Mouse (Mus musculus): ENCODE results near the gene Mmrn2. TPM values are rescaled to one million over a fixed set of nuclear protein-coding genes. Genes with fewer than 3 reads are reported as not detected.

Mmrn2 gene
- polyA plus RNA-seq, 1 experiment = 1.7 TPM

- Histone ChIP-seq H3K4me3 (ENCODE audit: low read depth, low read length) (no peak overlapping the region), H3K4me1 (ENCODE audit: control insufficient read depth, insufficient read depth, low read length) (peaks cover 20% of the 10 kb centered on the region), H3K9ac (ENCODE audit: low read depth, poor library complexity, severe bottlenecking) (no peak overlapping the region), H3K9me3 (replicated peaks; ENCODE audit: control insufficient read depth, insufficient read depth, low read length, poor library complexity, severe bottlenecking) (no peaks in the 10 kb centered on the region), H3K36me3 (ENCODE audit: control insufficient read depth, insufficient read depth, low read length, poor library complexity, severe bottlenecking) (no peaks in the 10 kb centered on the region), H3K27me3 (ENCODE audit: control insufficient read depth, insufficient read depth, low read length, poor library complexity, severe bottlenecking) (no peaks in the 10 kb centered on the region), H3K27ac (ENCODE audit: insufficient read depth, low read length) (no peak overlapping the region)
- no peak for TF ChIP-seq EP300 (IDR thresholded peaks at IDR 0.05; ENCODE audit: insufficient read depth, low read depth, low read length)
- TF ChIP-seq CTCF (IDR thresholded peaks at IDR 0.05; ENCODE audit: low read depth, low read length) = no peak
- no peak for TF ChIP-seq POLR2A (IDR thresholded peaks at IDR 0.05; ENCODE audit: insufficient read depth, low read length)
These were observed 1.9 kb downstream of the Mmrn2 start for GRCm38 (mm10) chr14:34377121-34377520.

- H3K4me3 ChIP-seq (ENCODE audit: low read depth, low read length) = peak overlapping the region; percentile 47
- peaks cover 18% of the 10 kb centered on the region for H3K4me1 ChIP-seq (ENCODE audit: control insufficient read depth, insufficient read depth, low read length)
- peaks cover 14% of the 10 kb centered on the region for H3K9me3 ChIP-seq (replicated peaks; ENCODE audit: control insufficient read depth, insufficient read depth, low read length, poor library complexity, severe bottlenecking)
- peak overlapping the region; percentile 22 for H3K9ac ChIP-seq (ENCODE audit: low read depth, poor library complexity, severe bottlenecking)
- H3K27me3 ChIP-seq (ENCODE audit: control insufficient read depth, insufficient read depth, low read length, poor library complexity, severe bottlenecking) = no peaks in the 10 kb centered on the region
- TF ChIP-seq POLR2A (IDR thresholded peaks at IDR 0.05; ENCODE audit: insufficient read depth, low read length) (no peak), CTCF (IDR thresholded peaks at IDR 0.05; ENCODE audit: low read depth, low read length) (no peak), EP300 (IDR thresholded peaks at IDR 0.05; ENCODE audit: insufficient read depth, low read depth, low read length) (no peak)
- H3K36me3 ChIP-seq (ENCODE audit: control insufficient read depth, insufficient read depth, low read length, poor library complexity, severe bottlenecking) = no peaks in the 10 kb centered on the region; the same call in 1 of the 2 replicates
- peak overlapping the region; percentile 92 for H3K27ac ChIP-seq (ENCODE audit: insufficient read depth, low read length)
These were observed 3.5 kb downstream of the Mmrn2 start for GRCm38 (mm10) chr14:34378560-34379331.

GRCm38 (mm10) chr14:34382921-34383704 lies 7.8 kb downstream of the Mmrn2 start:
- no peaks in the 10 kb centered on the region for H3K4me1 ChIP-seq (ENCODE audit: control insufficient read depth, insufficient read depth, low read length)
- no peak overlapping the region for H3K4me3 ChIP-seq (ENCODE audit: low read depth, low read length)
- TF ChIP-seq POLR2A (IDR thresholded peaks at IDR 0.05; ENCODE audit: insufficient read depth, low read length) = no peak
- H3K27me3 ChIP-seq (ENCODE audit: control insufficient read depth, insufficient read depth, low read length, poor library complexity, severe bottlenecking) = no peaks in the 10 kb centered on the region
- H3K9me3 ChIP-seq (replicated peaks; ENCODE audit: control insufficient read depth, insufficient read depth, low read length, poor library complexity, severe bottlenecking) = peaks cover 20% of the 10 kb centered on the region
- H3K9ac ChIP-seq (ENCODE audit: low read depth, poor library complexity, severe bottlenecking) = no peak overlapping the region
- H3K36me3 ChIP-seq (ENCODE audit: control insufficient read depth, insufficient read depth, low read length, poor library complexity, severe bottlenecking) = no peaks in the 10 kb centered on the region; the same call in 1 of the 2 replicates
- no peak overlapping the region for H3K27ac ChIP-seq (ENCODE audit: insufficient read depth, low read length)

- H3K27me3 ChIP-seq (ENCODE audit: control insufficient read depth, insufficient read depth, low read length, poor library complexity, severe bottlenecking) = no peaks in the 10 kb centered on the region
- no peak overlapping the region for H3K27ac ChIP-seq (ENCODE audit: insufficient read depth, low read length)
- no peak overlapping the region for H3K9ac ChIP-seq (ENCODE audit: low read depth, poor library complexity, severe bottlenecking)
- no peak for TF ChIP-seq POLR2A (IDR thresholded peaks at IDR 0.05; ENCODE audit: insufficient read depth, low read length)
- no peak for TF ChIP-seq CTCF (IDR thresholded peaks at IDR 0.05; ENCODE audit: low read depth, low read length)
- no peak for TF ChIP-seq EP300 (IDR thresholded peaks at IDR 0.05; ENCODE audit: insufficient read depth, low read depth, low read length)
- H3K4me3 ChIP-seq (ENCODE audit: low read depth, low read length) = no peak overlapping the region
- peaks cover 13% of the 10 kb centered on the region for H3K9me3 ChIP-seq (replicated peaks; ENCODE audit: control insufficient read depth, insufficient read depth, low read length, poor library complexity, severe bottlenecking)
- H3K36me3 ChIP-seq (ENCODE audit: control insufficient read depth, insufficient read depth, low read length, poor library complexity, severe bottlenecking) = no peaks in the 10 kb centered on the region
- H3K4me1 ChIP-seq (ENCODE audit: control insufficient read depth, insufficient read depth, low read length) = no peaks in the 10 kb centered on the region
These were observed 18.0 kb downstream of the Mmrn2 start for GRCm38 (mm10) chr14:34393295-34393694.

DNA sequence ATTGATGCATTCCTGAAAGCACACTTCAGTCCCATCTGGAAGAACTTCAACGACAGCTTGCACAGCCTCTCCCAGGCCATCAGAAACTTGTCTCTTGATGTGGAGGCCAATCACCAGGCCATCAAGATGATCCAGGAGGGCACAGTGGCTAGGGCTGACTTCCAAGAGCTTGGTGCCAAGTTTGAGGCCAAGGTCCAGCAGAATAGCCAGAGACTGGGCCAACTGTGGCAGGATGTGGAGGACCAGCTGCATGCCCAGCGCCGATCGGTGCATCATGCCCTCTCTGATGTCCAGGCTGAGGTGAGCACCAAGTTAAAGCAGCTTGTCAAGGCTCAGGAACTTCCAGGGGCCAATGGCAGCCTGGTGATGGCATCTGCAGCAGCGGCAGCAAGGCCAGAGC lies 22.6 kb downstream of the Mmrn2 start:
- Histone ChIP-seq H3K9me3 (replicated peaks; ENCODE audit: control insufficient read depth, insufficient read depth, low read length, poor library complexity, severe bottlenecking) (no peaks in the 10 kb centered on the region), H3K4me3 (ENCODE audit: low read depth, low read length) (no peak overlapping the region), H3K4me1 (ENCODE audit: control insufficient read depth, insufficient read depth, low read length) (no peaks in the 10 kb centered on the region), H3K27me3 (ENCODE audit: control insufficient read depth, insufficient read depth, low read length, poor library complexity, severe bottlenecking) (no peaks in the 10 kb centered on the region), H3K27ac (ENCODE audit: insufficient read depth, low read length) (no peak overlapping the region), H3K9ac (ENCODE audit: low read depth, poor library complexity, severe bottlenecking) (no peak overlapping the region), H3K36me3 (ENCODE audit: control insufficient read depth, insufficient read depth, low read length, poor library complexity, severe bottlenecking) (no peaks in the 10 kb centered on the region)
- TF ChIP-seq CTCF (IDR thresholded peaks at IDR 0.05; ENCODE audit: low read depth, low read length) = no peak
- TF ChIP-seq POLR2A (IDR thresholded peaks at IDR 0.05; ENCODE audit: insufficient read depth, low read length) = no peak
- no peak for TF ChIP-seq EP300 (IDR thresholded peaks at IDR 0.05; ENCODE audit: insufficient read depth, low read depth, low read length)

DNA sequence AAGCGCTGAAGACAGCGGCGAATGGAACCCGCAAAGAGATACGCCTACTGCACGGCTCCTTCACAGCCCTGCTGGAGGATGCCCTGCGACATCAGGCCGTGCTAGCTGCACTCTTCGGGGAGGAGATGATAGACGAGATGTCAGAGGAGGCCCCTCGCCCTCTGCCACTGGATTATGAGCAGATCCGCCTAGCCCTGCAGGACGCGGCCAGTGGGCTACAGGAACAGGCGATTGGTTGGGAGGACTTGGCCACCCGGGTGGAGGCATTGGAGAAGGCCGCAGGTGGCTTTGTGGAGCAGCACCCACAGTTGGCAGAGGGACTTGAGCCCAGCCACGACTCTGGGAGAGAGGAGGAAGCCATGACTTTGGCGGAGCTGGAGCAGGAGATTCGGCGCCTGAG lies 23.6 kb downstream of the Mmrn2 start:
- Histone ChIP-seq H3K9me3 (replicated peaks; ENCODE audit: control insufficient read depth, insufficient read depth, low read length, poor library complexity, severe bottlenecking) (no peaks in the 10 kb centered on the region), H3K9ac (ENCODE audit: low read depth, poor library complexity, severe bottlenecking) (no peak overlapping the region), H3K36me3 (ENCODE audit: control insufficient read depth, insufficient read depth, low read length, poor library complexity, severe bottlenecking) (no peaks in the 10 kb centered on the region), H3K4me3 (ENCODE audit: low read depth, low read length) (peak overlapping the region; percentile 10; the same call in 1 of the 2 replicates), H3K27ac (ENCODE audit: insufficient read depth, low read length) (no peak overlapping the region), H3K4me1 (ENCODE audit: control insufficient read depth, insufficient read depth, low read length) (no peaks in the 10 kb centered on the region), H3K27me3 (ENCODE audit: control insufficient read depth, insufficient read depth, low read length, poor library complexity, severe bottlenecking) (no peaks in the 10 kb centered on the region)
- no peak for TF ChIP-seq EP300 (IDR thresholded peaks at IDR 0.05; ENCODE audit: insufficient read depth, low read depth, low read length)
- no peak for TF ChIP-seq CTCF (IDR thresholded peaks at IDR 0.05; ENCODE audit: low read depth, low read length)

Measured in ES-Bruce4 (cell line).